Mouse (Mus musculus) layer of hippocampus, adult 2 months (tissue): ENCODE measurements around the gene Svip. TPM values are rescaled to one million over a fixed set of nuclear protein-coding genes. Genes with fewer than 3 reads are reported as not detected.
A peak's percentile ranks its signal among the peaks of the same experiment; 100 is the strongest.

ENCODE experiments used
- DNase-seq, 2 experiments: peaks; one replicate each; pipeline ENCODE4 v3.0.0; 2022; ENCODE audit warnings: low spot score in 2 of 2
- H3K27ac ChIP-seq: fragments of 200-600 bp; 2 replicates; pipeline ENCODE4 v1.8.1; 2022
- H3K4me3 ChIP-seq: fragments of 200-600 bp; 2 replicates; pipeline ENCODE4 v1.8.1; 2022; ENCODE audit warnings: mild to moderate bottlenecking
- CTCF ChIP-seq: fragments of 200-600 bp; conservative IDR thresholded peaks from 2 replicates; pipeline ENCODE4 v1.8.1; 2022; ENCODE audit warnings: antibody characterized with exemption, mild to moderate bottlenecking, moderate library complexity
- total RNA-seq, 2 experiments: library from RNA; stranded (reverse); gene quantifications; 2 replicates each; pipeline ENCODE4 v1.2.3; 2021

The Svip gene
- total RNA-seq, 2 experiments from 2014 or later, result 35.2 to 38.2 TPM

- no peak overlapping the region for H3K27ac ChIP-seq
These were observed 23.5 kb downstream of the Svip start for GRCm38 (mm10) chr7:51982303-51982702.

GRCm38 (mm10) chr7:51979271-51979670, 26.5 kb downstream of the Svip start:
- no peak for DNase-seq
- H3K4me3 ChIP-seq, result no peak overlapping the region
- no peak overlapping the region for H3K27ac ChIP-seq
- peak; percentile 83 for TF ChIP-seq CTCF

More at GRCm38 (mm10) chr7:51982303-51982702, 23.5 kb downstream of the Svip start:
- H3K4me3 ChIP-seq, result no peak overlapping the region
- TF ChIP-seq CTCF, result no peak
- DNase-seq, result peak in 1 of 2 experiments; percentile 25

GRCm38 (mm10) chr7:51975181-51975580, 30.6 kb downstream of the Svip start:
- no peak overlapping the region for H3K27ac ChIP-seq
- no peak overlapping the region for H3K4me3 ChIP-seq
- no peak for TF ChIP-seq CTCF
- no peak for DNase-seq

- no peak overlapping the region for H3K4me3 ChIP-seq
- no peak overlapping the region; the same call in 1 of the 2 replicates for H3K27ac ChIP-seq
- no peak for TF ChIP-seq CTCF
- no peak for DNase-seq
These were observed 32.3 kb downstream of the Svip start for GRCm38 (mm10) chr7:51973526-51973925.

GRCm38 (mm10) chr7:51973091-51973490, 32.7 kb downstream of the Svip start:
- DNase-seq, result no peak
- Histone ChIP-seq H3K4me3 (no peak overlapping the region), H3K27ac (peak overlapping the region; percentile 37; the same call in 1 of the 2 replicates)
- no peak for TF ChIP-seq CTCF

- peak; percentile 41 to 62 for DNase-seq
- H3K27ac ChIP-seq, result peak overlapping the region; percentile 37; the same call in 1 of the 2 replicates
- peak; percentile 95 for TF ChIP-seq CTCF
- no peak overlapping the region for H3K4me3 ChIP-seq
These were observed 33.5 kb downstream of the Svip start for GRCm38 (mm10) chr7:51972252-51972855.

- Histone ChIP-seq H3K27ac (no peak overlapping the region), H3K4me3 (no peak overlapping the region)
- DNase-seq, result no peak
- no peak for TF ChIP-seq CTCF
These were observed 36.4 kb downstream of the Svip start for GRCm38 (mm10) chr7:51969379-51969778.

- Histone ChIP-seq H3K27ac (no peak overlapping the region), H3K4me3 (no peak overlapping the region)
- DNase-seq, result no peak
- TF ChIP-seq CTCF, result no peak
These were observed 38.2 kb downstream of the Svip start for GRCm38 (mm10) chr7:51967581-51967980.

- Histone ChIP-seq H3K27ac (no peak overlapping the region), H3K4me3 (no peak overlapping the region)
- no peak for TF ChIP-seq CTCF
- peak in 1 of 2 experiments; percentile 25 for DNase-seq
These were observed 41.1 kb downstream of the Svip start for GRCm38 (mm10) chr7:51964681-51965080.

- no peak for DNase-seq
- TF ChIP-seq CTCF, result no peak
- Histone ChIP-seq H3K4me3 (no peak overlapping the region), H3K27ac (no peak overlapping the region)
These were observed 43.4 kb downstream of the Svip start for GRCm38 (mm10) chr7:51962219-51962952.

GRCm38 (mm10) chr7:51960698-51961374, 45.0 kb downstream of the Svip start:
- Histone ChIP-seq H3K27ac (no peak overlapping the region), H3K4me3 (no peak overlapping the region)
- DNase-seq, result no peak
- TF ChIP-seq CTCF, result no peak

- no peak overlapping the region for H3K4me3 ChIP-seq
- TF ChIP-seq CTCF, result no peak
These were observed 48.1 kb downstream of the Svip start for GRCm38 (mm10) chr7:51957766-51958165.

GRCm38 (mm10) chr7:51955424-51956041, 50.3 kb downstream of the Svip start:
- Histone ChIP-seq H3K27ac (no peak overlapping the region), H3K4me3 (no peak overlapping the region)
- DNase-seq, result no peak
- TF ChIP-seq CTCF, result no peak

More at GRCm38 (mm10) chr7:51957766-51958165, 48.1 kb downstream of the Svip start:
- H3K27ac ChIP-seq, result no peak overlapping the region
- DNase-seq, result no peak

Other genes starting within 250 kb of the Svip start
- 10 to 100 TPM; 28.2 to 31.0 TPM for gene Gas2, start 144.0 kb downstream of the Svip start, total RNA-seq
- gene Fancf, start 143.8 kb downstream of the Svip start, total RNA-seq, result 1 to 10 TPM; 4.7 to 5.0 TPM
- gene 1700015G11Rik, start 9.7 kb upstream of the Svip start, total RNA-seq, result not detected